Mouse (Mus musculus): ENCODE data around the gene Ifitm2. TPM values are rescaled to one million over a fixed set of nuclear protein-coding genes. Genes with fewer than 3 reads are reported as not detected.
A peak's percentile ranks its signal among the peaks of the same experiment; 100 is the strongest.

Ifitm2 gene
- total and polyA plus RNA-seq, 3 experiments = 136 to 381 (median 213) TPM

DNA sequence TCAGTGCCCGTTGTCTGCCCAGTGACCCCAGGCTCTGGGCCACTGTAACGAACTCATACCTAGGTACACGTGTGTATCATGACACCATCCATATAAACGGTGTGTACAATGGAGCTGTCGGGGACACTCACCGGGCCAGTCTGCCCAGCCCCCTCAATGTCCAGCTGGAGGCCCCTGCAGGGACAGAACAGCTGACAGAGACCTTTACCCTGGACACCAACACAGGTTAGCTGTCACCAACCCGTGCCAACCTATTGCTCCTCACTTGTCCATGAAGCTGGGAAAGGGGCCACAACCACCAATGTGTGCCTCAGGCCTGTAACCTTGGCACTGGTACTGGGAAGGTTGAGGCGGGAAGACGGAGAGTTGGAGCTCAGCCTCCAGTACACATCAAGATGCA lies 13.4 kb downstream of the Ifitm2 start:
- Histone ChIP-seq H3K4me1 (ENCODE audit: control insufficient read depth in 1 of 2, insufficient read depth in 2 of 2) (peaks cover 22 to 54% of the 10 kb centered on the region in 2 experiments), H3K4me2 (ENCODE audit: insufficient read depth, low read depth, poor library complexity, severe bottlenecking) (peak overlapping the region; percentile 33; the same call in 1 of the 2 replicates), H3K4me3 (replicated peaks in 1 of 3; ENCODE audit: low read depth in 2 of 3, low read length in 2 of 3, poor library complexity in 1 of 3) (peak overlapping the region in 2 of 3 experiments; percentile 19 to 47), H3K9me3 (replicated peaks; ENCODE audit: low read length) (no peaks in the 10 kb centered on the region), H3K9ac (ENCODE audit: insufficient read depth, low read depth) (no peak overlapping the region), H3K27ac (ENCODE audit: insufficient read depth, low read depth) (peak overlapping the region; percentile 81), H3K27me3 (replicated peaks) (no peaks in the 10 kb centered on the region), H3K79me2 (replicated peaks; ENCODE audit: control insufficient read depth, extremely low read depth, insufficient read depth, poor library complexity, severe bottlenecking) (no peaks in the 10 kb centered on the region), H3K36me3 (replicated peaks in 1 of 2; ENCODE audit: control insufficient read depth in 1 of 2, insufficient read depth in 1 of 2, low read length in 1 of 2) (peaks cover 8 to 29% of the 10 kb centered on the region in 2 experiments)
- no peak for DNase-seq (ENCODE audit: extremely low read depth)
- no peak for TF ChIP-seq JUND (conservative IDR thresholded peaks at IDR 0.05; ENCODE audit: low read depth, low read length)
- TF ChIP-seq CTCF (conservative IDR thresholded peaks at IDR 0.05 in 1 of 2, IDR thresholded peaks at IDR 0.05 in 1 of 2; ENCODE audit: low read depth in 2 of 2, low read length in 2 of 2) = no peak
- no peak for TF ChIP-seq HCFC1 (IDR thresholded peaks at IDR 0.05; ENCODE audit: low read depth, low read length)
- no peak for TF ChIP-seq MYC (IDR thresholded peaks at IDR 0.05; ENCODE audit: low read depth, low read length)
- no peak for TF ChIP-seq GABPA (IDR thresholded peaks at IDR 0.05; ENCODE audit: insufficient replicate concordance, low read depth, low read length)
- no peak for TF ChIP-seq NRF1 (IDR thresholded peaks at IDR 0.05; ENCODE audit: low read depth, low read length)
- no peak for TF ChIP-seq E2F4 (IDR thresholded peaks at IDR 0.05; ENCODE audit: insufficient replicate concordance, low read depth, low read length)
- TF ChIP-seq CHD1 (IDR thresholded peaks at IDR 0.05; ENCODE audit: low read depth, low read length) = no peak
- no peak for TF ChIP-seq ZC3H11A (IDR thresholded peaks at IDR 0.05; ENCODE audit: low read depth, low read length)
- no peak for TF ChIP-seq POLR2AphosphoS2 (IDR thresholded peaks at IDR 0.05; ENCODE audit: low read depth, low read length)
- no peak for TF ChIP-seq RAD21 (IDR thresholded peaks at IDR 0.05; ENCODE audit: low read depth, low read length)
- TF ChIP-seq BHLHE40 (IDR thresholded peaks at IDR 0.05; ENCODE audit: low read depth, low read length) = no peak
- no peak for TF ChIP-seq SMC3 (IDR thresholded peaks at IDR 0.05; ENCODE audit: low read depth, low read length)
- no peak for TF ChIP-seq NELFE (IDR thresholded peaks at IDR 0.05; ENCODE audit: low read depth, low read length)
- no peak for TF ChIP-seq PAX5 (IDR thresholded peaks at IDR 0.05; ENCODE audit: low read length)
- no peak for TF ChIP-seq USF1 (IDR thresholded peaks at IDR 0.05; ENCODE audit: low read depth, low read length)
- dilution Hi-C loops (cut with MboI; ENCODE audit: extremely low pct_ligation_motif_present, extremely low pct_unique_long_range_greater_than_20kb, low sequenced_read_pairs) = no loop called here
- in situ Hi-C loops (cut with MboI; ENCODE audit: low pct_ligation_motif_present, low pct_unique_long_range_greater_than_20kb, low sequenced_read_pairs) = no loop called here

DNA sequence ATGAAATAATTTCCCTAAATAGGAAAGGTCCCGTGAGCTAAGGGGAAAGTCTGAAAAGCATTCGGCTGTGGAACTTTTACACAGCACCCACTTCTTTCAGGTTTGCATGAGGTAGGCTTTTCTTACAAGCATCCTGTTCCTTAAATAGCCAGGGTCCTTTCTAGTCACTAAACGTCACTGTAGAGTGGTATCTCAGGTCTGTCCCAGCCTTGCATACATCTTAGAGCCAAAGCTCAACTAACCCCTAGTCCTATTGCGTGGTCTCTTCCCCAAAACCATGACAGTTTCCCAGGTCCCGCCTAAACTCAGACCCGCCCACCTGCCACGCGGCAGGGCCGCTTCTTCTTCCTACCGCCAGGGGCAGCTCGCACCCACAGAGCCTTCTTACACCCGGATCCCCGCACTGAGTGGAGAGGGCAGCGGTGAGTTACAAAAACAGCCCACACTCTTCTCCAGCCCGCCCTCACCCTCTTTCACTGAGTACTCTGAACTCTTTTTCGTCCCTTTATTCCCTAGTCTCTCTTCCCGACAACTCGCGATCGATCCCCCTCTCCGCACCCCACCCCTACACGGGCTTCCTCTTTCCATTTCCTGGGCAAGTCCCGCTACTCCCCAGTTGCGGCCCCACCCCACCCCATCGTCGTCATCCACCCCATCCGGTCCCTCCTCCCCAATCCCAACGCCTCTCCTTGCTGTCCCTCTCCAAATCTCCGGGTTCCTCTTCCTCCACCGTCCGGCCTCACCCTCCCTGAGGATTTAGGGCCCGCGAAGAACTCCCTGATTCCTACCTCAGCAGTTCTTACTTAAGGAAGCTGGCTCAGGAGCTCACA lies 14.3 kb downstream of the Ifitm2 start, which contains the start of gene Pgghg:
TSS of gene Pgghg (plus strand) at position 170 of the 830 bp plus-strand sequence.
- H3K4me3 ChIP-seq (replicated peaks in 1 of 3; ENCODE audit: low read depth in 2 of 3, low read length in 2 of 3, poor library complexity in 1 of 3) = peak within 1 kb of the TSS; percentile 23 to 47 (median 26)
- no peaks in the 10 kb centered on the region for H3K79me2 ChIP-seq (replicated peaks; ENCODE audit: control insufficient read depth, extremely low read depth, insufficient read depth, poor library complexity, severe bottlenecking)
- peaks cover 22 to 54% of the 10 kb centered on the region in 2 experiments for H3K4me1 ChIP-seq (ENCODE audit: control insufficient read depth in 1 of 2, insufficient read depth in 2 of 2)
- in situ Hi-C loops (cut with MboI; ENCODE audit: low pct_ligation_motif_present, low pct_unique_long_range_greater_than_20kb, low sequenced_read_pairs) (no loop called here), dilution Hi-C loops (cut with MboI; ENCODE audit: extremely low pct_ligation_motif_present, extremely low pct_unique_long_range_greater_than_20kb, low sequenced_read_pairs) (no loop called here)
- H3K27ac ChIP-seq (ENCODE audit: insufficient read depth, low read depth) = peak within 1 kb of the TSS; percentile 81
- DNase-seq (ENCODE audit: extremely low read depth) = peak; percentile 90
- peak within 1 kb of the TSS; percentile 46 for H3K9ac ChIP-seq (ENCODE audit: insufficient read depth, low read depth)
- no peaks in the 10 kb centered on the region for H3K9me3 ChIP-seq (replicated peaks; ENCODE audit: low read length)
- H3K4me2 ChIP-seq (ENCODE audit: insufficient read depth, low read depth, poor library complexity, severe bottlenecking) = peak within 1 kb of the TSS; percentile 33
- H3K36me3 ChIP-seq (replicated peaks in 1 of 2; ENCODE audit: control insufficient read depth in 1 of 2, insufficient read depth in 1 of 2, low read length in 1 of 2) = peaks cover 6 to 20% of the 10 kb centered on the region in 2 experiments
- no peaks in the 10 kb centered on the region for H3K27me3 ChIP-seq (replicated peaks)
- TF ChIP-seq BHLHE40 (IDR thresholded peaks at IDR 0.05; ENCODE audit: low read depth, low read length) (peak; percentile 90), TBP (conservative IDR thresholded peaks at IDR 0.05; ENCODE audit: low read depth, low read length) (peak; percentile 84), POLR2AphosphoS2 (IDR thresholded peaks at IDR 0.05; ENCODE audit: low read depth, low read length) (peak; percentile 72; the same call in 1 of the 2 replicates), NELFE (IDR thresholded peaks at IDR 0.05; ENCODE audit: low read depth, low read length) (peak; percentile 63; the same call in 1 of the 2 replicates), KAT2A (IDR thresholded peaks at IDR 0.05; ENCODE audit: insufficient replicate concordance, low read length) (0 out of 2 replicates have a peak, but pooled peaks have one; percentile 26), E2F4 (IDR thresholded peaks at IDR 0.05; ENCODE audit: insufficient replicate concordance, low read depth, low read length) (peak; percentile 77; the same call in 1 of the 2 replicates), SMC3 (IDR thresholded peaks at IDR 0.05; ENCODE audit: low read depth, low read length) (no peak; the same call in 1 of the 2 replicates), NRF1 (IDR thresholded peaks at IDR 0.05; ENCODE audit: low read depth, low read length) (no peak), USF1 (IDR thresholded peaks at IDR 0.05; ENCODE audit: low read depth, low read length) (no peak), JUND (conservative IDR thresholded peaks at IDR 0.05; ENCODE audit: low read depth, low read length) (no peak), EP300 (IDR thresholded peaks at IDR 0.05; ENCODE audit: low read length) (peak; percentile 76), POLR2A (IDR thresholded peaks at IDR 0.05; ENCODE audit: low read depth, low read length) (peak; percentile 68), ZC3H11A (IDR thresholded peaks at IDR 0.05; ENCODE audit: low read depth, low read length) (no peak), IRF4 (IDR thresholded peaks at IDR 0.05; ENCODE audit: low read depth, low read length) (peak; percentile 48), RCOR1 (conservative IDR thresholded peaks at IDR 0.05; ENCODE audit: low read depth, low read length) (peak; percentile 71), RAD21 (IDR thresholded peaks at IDR 0.05; ENCODE audit: low read depth, low read length) (peak; percentile 34), MYC (IDR thresholded peaks at IDR 0.05; ENCODE audit: low read depth, low read length) (peak; percentile 95), ETS1 (conservative IDR thresholded peaks at IDR 0.05; ENCODE audit: low read depth, low read length) (peak; percentile 74; the same call in 1 of the 2 replicates), TCF12 (IDR thresholded peaks at IDR 0.05; ENCODE audit: low read depth, low read length) (peak; percentile 63; the same call in 1 of the 2 replicates), MAZ (IDR thresholded peaks at IDR 0.05; ENCODE audit: low read depth, low read length) (peak; percentile 95), CHD2 (IDR thresholded peaks at IDR 0.05; ENCODE audit: low read length) (peak; percentile 61), ZMIZ1 (IDR thresholded peaks at IDR 0.05; ENCODE audit: low read depth, low read length) (peak; percentile 38), SIN3A (IDR thresholded peaks at IDR 0.05; ENCODE audit: low read length) (peak; percentile 91), CHD1 (IDR thresholded peaks at IDR 0.05; ENCODE audit: low read depth, low read length) (no peak; the same call in 1 of the 2 replicates)
